Mouse (Mus musculus) heart, embryonic 14.5 days (tissue): ENCODE results near the gene Alkbh5. TPM values are rescaled to one million over a fixed set of nuclear protein-coding genes. Genes with fewer than 3 reads are reported as not detected.
A peak's percentile ranks its signal among the peaks of the same experiment; 100 is the strongest.

ENCODE experiments used
- ATAC-seq: fragments of 200-750 bp; cut with Nextera tagmentation; 2 replicates; pipeline ENCODE4 v1.8.0; 2017; ENCODE audit warnings: low read depth, moderate TSS enrichment; ENCODE audit not compliant: insufficient number of reproducible peaks, insufficient read depth, low FRiP score
- H3K27ac ChIP-seq, 2 experiments: fragments of 200-500 bp in 1 of 2; fragments of 300-500 bp in 1 of 2; sonication (generic) in 1 of 2; replicated peaks in 1 of 2; 2 replicates each; pipeline ENCODE4 v1.5.1; 2012 to 2014; ENCODE audit warnings: low read depth in 2 of 2, low read length in 2 of 2, control low read depth in 1 of 2, mild to moderate bottlenecking in 1 of 2, mixed read lengths in 1 of 2; ENCODE audit not compliant: control insufficient read depth in 1 of 2, insufficient read depth in 1 of 2
- H3K27me3 ChIP-seq: fragments of 300-500 bp; sonication (generic); 2 replicates; pipeline ENCODE4 v1.6.1; 2014; ENCODE audit warnings: mild to moderate bottlenecking, low read length, control low read depth; ENCODE audit not compliant: control insufficient read depth, insufficient read depth
- H3K36me3 ChIP-seq: fragments of 300-500 bp; sonication (generic); 2 replicates; pipeline ENCODE4 v1.6.1; 2014; ENCODE audit warnings: mild to moderate bottlenecking, control low read depth, low read length, mixed read lengths; ENCODE audit not compliant: control insufficient read depth, insufficient read depth
- H3K4me1 ChIP-seq, 2 experiments: fragments of 200-500 bp in 1 of 2; fragments of 300-500 bp in 1 of 2; sonication (generic) in 1 of 2; 2 replicates each; pipeline ENCODE4 v1.6.1; 2012 to 2014; ENCODE audit warnings: low read length in 2 of 2, control low read depth in 1 of 2, mixed read lengths in 1 of 2; ENCODE audit not compliant: control insufficient read depth in 2 of 2, insufficient read depth in 2 of 2
- H3K4me2 ChIP-seq: fragments of 300-500 bp; sonication (generic); 2 replicates; pipeline ENCODE4 v1.6.1; 2014; ENCODE audit warnings: mild to moderate bottlenecking, low read length
- H3K4me3 ChIP-seq, 2 experiments: fragments of 200-500 bp in 1 of 2; fragments of 300-500 bp in 1 of 2; sonication (generic) in 1 of 2; 2 replicates each; pipeline ENCODE4 v1.5.1; 2012 to 2014; ENCODE audit warnings: low read length in 2 of 2, mild to moderate bottlenecking in 2 of 2, control low read depth in 1 of 2, low read depth in 1 of 2, moderate library complexity in 1 of 2; ENCODE audit not compliant: control insufficient read depth in 1 of 2, insufficient read depth in 1 of 2
- H3K9ac ChIP-seq: fragments of 300-500 bp; sonication (generic); 2 replicates; pipeline ENCODE4 v1.6.1; 2014; ENCODE audit warnings: mild to moderate bottlenecking, low read length
- H3K9me3 ChIP-seq: fragments of 300-500 bp; sonication (generic); 2 replicates; pipeline ENCODE4 v1.6.1; 2016; ENCODE audit warnings: low read length, control low read depth; ENCODE audit not compliant: control insufficient read depth
- WGBS: fragments of 180-500 bp; shearing (Covaris S2); extraction: QIAGEN DNeasy Blood & Tissue Kit; methylation state at CpG from one replicate; pipeline ENCODE4 v1.1.7; 2014; 5-methylcytosine and 5-hydroxymethylcytosine counted together
- polyA plus RNA-seq: library from polyadenylated mRNA; unstranded; fragments of >200 nt; fragmentation: Nextera tagmentation; extraction: Ambion mirVana; gene quantifications from 2 replicates; pipeline ENCODE4 v1.2.1, GENCODE M21; 2014

The Alkbh5 gene
- polyA plus RNA-seq, 1 experiment from 2014 or later = 39.3 TPM

DNA sequence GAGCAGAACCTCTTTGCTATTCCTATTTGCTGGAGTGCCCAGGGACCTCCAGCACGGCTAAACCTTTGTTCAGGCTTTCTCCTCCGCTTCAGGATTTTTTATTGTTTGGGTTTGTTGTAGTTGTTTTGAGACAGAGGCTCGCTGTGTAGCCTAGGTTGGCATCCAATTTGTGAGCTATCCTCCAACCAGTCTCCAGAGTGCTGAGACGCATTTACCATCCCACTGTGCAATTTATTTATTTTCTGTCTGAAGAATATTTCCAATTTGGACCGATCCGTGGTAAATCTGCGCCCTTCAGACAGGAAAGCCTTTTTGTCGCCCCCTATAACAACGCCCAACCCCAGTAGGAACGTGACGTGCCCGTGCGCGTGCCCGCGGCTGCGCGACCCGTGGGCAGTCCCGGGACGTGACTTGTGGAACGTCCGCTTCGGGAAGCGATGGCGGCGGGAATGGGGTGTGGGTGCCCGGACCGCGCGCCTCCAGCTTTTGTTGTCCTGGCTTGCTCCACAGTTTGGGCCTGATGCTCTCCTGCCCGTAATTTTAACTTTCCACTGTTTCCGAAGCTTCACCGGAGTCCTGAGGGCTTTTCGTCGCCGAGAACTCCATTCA, 782 bp downstream of the Alkbh5 start:
- peaks cover 26% of the 10 kb centered on the region for H3K36me3 ChIP-seq
- peak overlapping the region; percentile 98 for H3K4me2 ChIP-seq
- peak overlapping the region; percentile 95 for H3K9ac ChIP-seq
- peaks cover 8 to 24% of the 10 kb centered on the region in 2 experiments for H3K4me1 ChIP-seq
- H3K9me3 ChIP-seq = no peaks in the 10 kb centered on the region
- peak overlapping the region; percentile 81 to 97 for H3K4me3 ChIP-seq
- H3K27me3 ChIP-seq = no peaks in the 10 kb centered on the region
- peak; percentile 78 for ATAC-seq
- WGBS = 0% methylated on average over 37 of the region's 37 CpGs
- H3K27ac ChIP-seq = peak overlapping the region; percentile 99

DNA sequence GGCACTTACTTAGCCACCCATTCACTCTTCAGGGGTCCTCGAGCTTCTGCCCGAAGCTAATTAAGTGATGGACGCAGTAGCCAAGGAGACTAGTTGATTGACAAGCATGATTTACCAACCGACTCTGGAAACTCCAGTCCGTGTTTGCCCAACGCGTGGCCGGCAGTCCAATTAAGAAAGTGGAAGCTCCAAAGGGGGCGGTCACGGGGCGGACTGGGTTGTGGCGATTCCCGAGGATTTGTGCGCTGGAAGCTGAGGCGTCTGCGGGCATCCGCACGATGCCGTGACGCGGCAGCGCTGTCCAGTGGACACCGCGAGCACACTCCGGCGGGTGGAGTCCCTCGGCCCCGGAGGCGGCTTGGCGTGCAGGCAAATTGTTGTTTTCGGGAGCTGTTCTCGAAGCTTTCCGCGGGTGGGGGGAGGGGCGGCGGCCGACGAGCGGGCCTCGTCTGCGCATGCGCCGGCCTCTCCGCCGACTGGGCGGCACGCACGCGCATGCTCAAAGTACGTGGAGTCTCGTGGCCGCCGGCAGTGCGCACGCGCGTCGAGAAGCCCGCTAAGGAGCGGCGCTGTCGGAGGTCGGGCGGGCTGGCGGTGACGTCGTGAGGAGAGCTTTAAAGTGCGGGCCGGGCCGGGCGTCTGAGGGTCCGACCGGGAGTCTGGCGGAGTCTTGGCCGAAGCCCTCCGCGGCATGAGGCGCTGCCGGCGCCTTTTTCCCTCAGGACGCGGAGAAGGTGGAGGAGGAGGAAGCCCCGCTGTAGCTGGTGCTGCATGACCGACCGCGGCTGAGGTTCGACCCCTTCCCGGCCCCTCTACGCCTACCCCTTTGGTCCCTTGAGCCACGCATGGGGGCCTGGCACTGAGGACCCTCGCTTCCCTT, 1.5 kb downstream of the Alkbh5 start:
- no peaks in the 10 kb centered on the region for H3K27me3 ChIP-seq
- whole genome bisulfite sequencing = under 1% methylated on average over 84 of the region's 91 CpGs

DNA sequence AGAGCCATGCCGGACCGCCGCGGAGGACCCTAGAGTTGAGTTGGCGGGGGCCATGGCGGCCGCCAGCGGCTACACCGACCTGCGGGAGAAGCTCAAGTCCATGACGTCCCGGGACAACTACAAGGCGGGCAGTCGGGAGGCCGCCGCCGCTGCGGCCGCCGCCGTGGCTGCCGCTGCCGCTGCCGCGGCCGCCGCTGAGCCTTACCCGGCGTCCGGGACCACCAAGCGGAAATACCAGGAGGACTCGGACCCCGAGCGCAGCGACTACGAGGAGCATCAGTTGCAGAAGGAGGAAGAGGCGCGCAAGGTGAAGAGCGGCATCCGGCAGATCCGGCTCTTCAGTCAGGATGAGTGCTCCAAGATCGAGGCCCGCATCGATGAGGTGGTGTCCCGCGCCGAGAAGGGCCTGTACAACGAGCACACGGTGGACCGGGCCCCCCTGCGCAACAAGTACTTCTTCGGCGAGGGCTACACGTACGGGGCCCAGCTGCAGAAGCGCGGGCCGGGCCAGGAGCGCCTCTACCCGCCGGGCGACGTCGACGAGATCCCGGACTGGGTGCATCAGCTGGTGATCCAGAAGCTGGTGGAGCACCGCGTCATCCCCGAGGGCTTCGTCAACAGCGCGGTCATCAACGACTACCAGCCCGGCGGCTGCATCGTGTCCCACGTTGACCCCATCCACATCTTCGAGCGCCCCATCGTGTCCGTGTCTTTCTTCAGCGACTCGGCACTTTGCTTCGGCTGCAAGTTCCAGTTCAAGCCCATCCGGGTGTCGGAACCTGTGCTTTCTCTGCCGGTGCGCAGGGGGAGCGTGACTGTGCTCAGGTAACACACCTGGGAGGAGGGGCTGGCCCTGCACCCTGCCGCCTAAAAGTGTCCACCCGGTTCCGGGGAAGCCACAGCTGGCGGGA, 2.4 kb downstream of the Alkbh5 start:
- H3K36me3 ChIP-seq = peaks cover 41% of the 10 kb centered on the region
- peak overlapping the region; percentile 93 to 99 for H3K27ac ChIP-seq
- H3K4me1 ChIP-seq = peaks cover 8 to 35% of the 10 kb centered on the region in 2 experiments
- under 1% methylated on average over 93 of the region's 93 CpGs for WGBS
- H3K9me3 ChIP-seq = no peaks in the 10 kb centered on the region
- peak overlapping the region; percentile 95 for H3K9ac ChIP-seq
- H3K27me3 ChIP-seq = no peaks in the 10 kb centered on the region
- H3K4me3 ChIP-seq = peak overlapping the region; percentile 81 to 97
- ATAC-seq = no peak; the same call in none of the 2 replicates
- H3K4me2 ChIP-seq = peak overlapping the region; percentile 98

More for the DNA sequence above, 1.5 kb downstream of the Alkbh5 start:
- peak overlapping the region; percentile 98 for H3K4me2 ChIP-seq
- no peaks in the 10 kb centered on the region for H3K9me3 ChIP-seq
- H3K36me3 ChIP-seq = peaks cover 33% of the 10 kb centered on the region
- H3K27ac ChIP-seq = peak overlapping the region; percentile 99
- peaks cover 8 to 27% of the 10 kb centered on the region in 2 experiments for H3K4me1 ChIP-seq
- peak overlapping the region; percentile 95 for H3K9ac ChIP-seq
- peak; percentile 86 for ATAC-seq
- H3K4me3 ChIP-seq = peak overlapping the region; percentile 81 to 97

DNA sequence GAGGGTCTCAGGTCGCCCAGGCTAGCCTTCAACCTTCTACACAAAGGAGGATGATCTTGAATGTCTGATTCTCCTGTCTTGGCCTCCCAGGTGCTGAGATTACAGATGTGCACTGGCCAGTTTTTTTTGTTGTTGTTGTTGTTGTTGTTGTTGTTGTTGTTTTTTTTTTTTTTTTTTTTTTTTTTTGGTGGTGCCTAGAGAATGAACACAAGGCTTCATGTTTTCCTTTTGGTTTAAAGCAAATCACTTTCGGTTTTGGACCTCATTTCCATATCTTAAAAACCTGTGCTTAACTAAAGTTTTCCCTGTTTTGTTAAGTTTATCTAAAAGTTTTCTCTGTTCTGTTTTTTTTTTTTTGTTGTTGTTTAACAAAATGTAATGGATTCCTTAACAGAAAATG, 3.4 kb downstream of the Alkbh5 start:
- WGBS = 7% methylated on average over 2 of the region's 2 CpGs
- peak overlapping the region; percentile 98 for H3K4me2 ChIP-seq
- H3K4me1 ChIP-seq = peaks cover 8 to 43% of the 10 kb centered on the region in 2 experiments
- ATAC-seq = no peak
- no peaks in the 10 kb centered on the region for H3K9me3 ChIP-seq
- H3K4me3 ChIP-seq = peak overlapping the region; percentile 81 to 97
- no peaks in the 10 kb centered on the region for H3K27me3 ChIP-seq
- 0 out of 4 replicates have a peak overlapping the region, but pooled peaks of 1 of the 2 experiments have one; percentile 12 for H3K27ac ChIP-seq
- peaks cover 45% of the 10 kb centered on the region for H3K36me3 ChIP-seq
- H3K9ac ChIP-seq = peak overlapping the region; percentile 95

DNA sequence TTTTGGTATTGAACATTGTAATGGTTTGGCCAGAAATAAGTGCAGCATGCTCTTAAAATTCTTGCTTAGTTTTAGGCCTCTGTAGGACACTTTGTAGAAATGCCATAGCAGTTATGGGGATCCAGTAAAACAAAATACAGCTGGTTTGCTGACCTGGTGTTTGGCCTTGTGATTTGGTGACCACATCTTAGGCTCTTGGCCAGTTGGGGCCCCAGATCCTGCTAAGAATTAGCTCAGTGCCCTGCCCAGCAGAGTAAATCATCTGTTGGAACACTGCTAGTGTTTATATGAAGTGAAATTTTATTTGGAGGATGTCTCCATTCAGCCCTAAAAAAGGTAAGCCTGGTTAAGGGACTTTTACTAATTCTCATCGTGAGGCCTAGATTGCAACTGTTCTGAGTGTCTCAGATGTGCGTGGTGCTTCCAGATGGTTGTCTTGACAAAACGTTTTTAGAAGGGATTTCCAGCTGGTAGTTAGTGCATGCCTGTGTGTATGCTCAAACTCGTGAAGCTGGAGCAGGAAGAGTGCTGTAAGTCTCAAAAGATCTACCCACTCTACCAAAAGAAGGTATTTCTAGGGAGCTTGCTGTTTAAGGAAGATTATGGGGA, 3.9 kb downstream of the Alkbh5 start:
- no peak for ATAC-seq
- Histone ChIP-seq H3K27ac (0 out of 4 replicates have a peak overlapping the region, but pooled peaks of 1 of the 2 experiments have one; percentile 29), H3K4me1 (peaks cover 8 to 48% of the 10 kb centered on the region in 2 experiments), H3K9me3 (no peaks in the 10 kb centered on the region), H3K9ac (peak overlapping the region; percentile 95), H3K36me3 (peaks cover 45% of the 10 kb centered on the region), H3K4me2 (peak overlapping the region; percentile 98), H3K27me3 (no peaks in the 10 kb centered on the region), H3K4me3 (peak overlapping the region; percentile 41 to 97)
- WGBS = 6% methylated on average over 4 of the region's 4 CpGs

DNA sequence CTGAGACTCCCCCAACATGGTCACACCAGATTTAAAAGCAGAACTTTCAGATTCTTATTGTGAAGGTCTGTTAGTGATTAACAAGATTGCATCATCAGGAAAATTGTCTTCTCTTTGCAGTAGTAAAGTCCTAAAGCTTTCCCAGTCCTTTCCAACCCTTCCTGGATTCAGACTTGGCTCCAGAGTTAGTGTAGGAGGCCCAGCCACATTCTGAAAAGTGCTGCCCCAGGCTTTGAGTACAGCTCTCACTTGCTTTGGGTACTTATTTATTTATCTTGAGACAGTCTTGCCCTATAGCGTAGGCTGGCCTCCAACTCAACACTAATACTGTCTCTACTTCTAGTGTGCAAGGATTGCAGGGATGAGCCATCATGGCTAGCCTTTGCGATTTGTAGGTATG, 4.6 kb downstream of the Alkbh5 start:
- Histone ChIP-seq H3K9me3 (no peaks in the 10 kb centered on the region), H3K4me2 (peak overlapping the region; percentile 98), H3K27me3 (no peaks in the 10 kb centered on the region), H3K4me1 (peaks cover 8 to 53% of the 10 kb centered on the region in 2 experiments), H3K9ac (peak overlapping the region; percentile 95), H3K36me3 (peaks cover 50% of the 10 kb centered on the region), H3K27ac (no peak overlapping the region), H3K4me3 (peak overlapping the region in 1 of 2 experiments; percentile 97; a peak in 2 of 4 replicates)
- no peak for ATAC-seq
- WGBS = 51% methylated on average over 2 of the region's 2 CpGs
